Mouse (Mus musculus) midbrain, embryonic 14.5 days (tissue): ENCODE results near the gene Mvd. TPM values are rescaled to one million over a fixed set of nuclear protein-coding genes. Genes with fewer than 3 reads are reported as not detected.
A peak's percentile ranks its signal among the peaks of the same experiment; 100 is the strongest.

Source experiments
- ATAC-seq: fragments of 200-750 bp; cut with Nextera tagmentation; 2 replicates; pipeline ENCODE4 v1.8.0; 2017; ENCODE audit warnings: moderate number of reproducible peaks, moderate library complexity; ENCODE audit not compliant: low FRiP score, low TSS enrichment
- DNase-seq: peaks from one replicate; pipeline ENCODE4 v3.0.0-alpha.2; 2015
- H3K27ac ChIP-seq: fragments of 300-500 bp; sonication (generic); replicated peaks from 2 replicates; pipeline ENCODE4 v1.5.1; 2014; ENCODE audit warnings: mild to moderate bottlenecking, low read depth, low read length, moderate library complexity
- H3K27me3 ChIP-seq: fragments of 300-500 bp; sonication (generic); 2 replicates; pipeline ENCODE4 v1.6.1; 2014; ENCODE audit warnings: low read length, control low read depth, mixed read lengths; ENCODE audit not compliant: control insufficient read depth, insufficient read depth
- H3K36me3 ChIP-seq: fragments of 300-500 bp; sonication (generic); 2 replicates; pipeline ENCODE4 v1.6.1; 2014; ENCODE audit warnings: low read length, control low read depth; ENCODE audit not compliant: control insufficient read depth, insufficient read depth
- H3K4me1 ChIP-seq: fragments of 300-500 bp; sonication (generic); 2 replicates; pipeline ENCODE4 v1.6.1; 2014; ENCODE audit warnings: mild to moderate bottlenecking, antibody characterized with exemption, low read length, control low read depth; ENCODE audit not compliant: control insufficient read depth, insufficient read depth
- H3K4me2 ChIP-seq: fragments of 300-500 bp; sonication (generic); 2 replicates; pipeline ENCODE4 v1.6.1; 2014; ENCODE audit warnings: mild to moderate bottlenecking, low read length, moderate library complexity
- H3K4me3 ChIP-seq: fragments of 300-500 bp; sonication (generic); replicated peaks from 2 replicates; pipeline ENCODE4 v1.5.1; 2014; ENCODE audit warnings: low read depth, low read length
- H3K9ac ChIP-seq: fragments of 300-500 bp; sonication (generic); replicated peaks from 2 replicates; pipeline ENCODE4 v1.6.1; 2014; ENCODE audit warnings: mild to moderate bottlenecking, low read length, moderate library complexity
- H3K9me3 ChIP-seq: fragments of 300-500 bp; sonication (generic); 2 replicates; pipeline ENCODE4 v1.6.1; 2016; ENCODE audit warnings: low read length, control low read depth, mixed read lengths; ENCODE audit not compliant: control insufficient read depth
- WGBS: fragments of 180-500 bp; shearing (Covaris S2); extraction: QIAGEN DNeasy Blood & Tissue Kit; methylation state at CpG from one replicate; pipeline ENCODE4 v1.1.7; 2014; 5-methylcytosine and 5-hydroxymethylcytosine counted together
- microRNA-seq: library from miRNA; unstranded; fragments of <30 nt; microRNA quantifications from one replicate; pipeline ENCODE4, GENCODE M21; 2016
- polyA plus RNA-seq: library from polyadenylated mRNA; unstranded; fragments of >200 nt; fragmentation: Nextera tagmentation; extraction: Ambion mirVana; gene quantifications from 2 replicates; pipeline ENCODE4 v1.2.1, GENCODE M21; 2014

Mvd gene
- polyA plus RNA-seq, 1 experiment from 2014 or later = 47.1 TPM

DNA sequence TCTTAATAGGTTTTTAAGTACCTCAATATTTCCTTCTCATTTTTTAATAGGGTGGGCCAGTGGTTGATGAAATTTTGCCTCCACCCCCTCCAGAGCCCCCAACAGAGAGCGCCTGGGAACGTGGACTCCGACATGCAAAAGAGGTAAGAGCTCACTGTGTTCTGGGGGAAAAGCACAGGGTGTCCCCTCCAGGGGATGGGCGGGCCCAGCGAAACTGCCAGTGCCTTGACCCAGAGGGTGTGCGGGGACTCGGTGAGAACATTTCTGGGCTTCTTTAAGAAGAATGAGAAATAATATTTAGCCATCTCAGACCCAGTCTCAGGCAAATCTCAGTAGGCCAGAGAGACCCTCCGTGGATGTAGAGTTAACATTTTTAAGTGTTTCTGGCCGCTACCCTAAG lies 45.0 kb downstream of the Mvd start:
- Histone ChIP-seq H3K9ac (no peak overlapping the region), H3K36me3 (peaks cover 94% of the 10 kb centered on the region), H3K4me2 (no peak overlapping the region), H3K9me3 (no peaks in the 10 kb centered on the region), H3K27ac (no peak overlapping the region), H3K27me3 (no peaks in the 10 kb centered on the region), H3K4me3 (no peak overlapping the region), H3K4me1 (no peaks in the 10 kb centered on the region)
- no peak for ATAC-seq
- 96% methylated on average over 9 of the region's 9 CpGs for WGBS
- DNase-seq = no peak

DNA sequence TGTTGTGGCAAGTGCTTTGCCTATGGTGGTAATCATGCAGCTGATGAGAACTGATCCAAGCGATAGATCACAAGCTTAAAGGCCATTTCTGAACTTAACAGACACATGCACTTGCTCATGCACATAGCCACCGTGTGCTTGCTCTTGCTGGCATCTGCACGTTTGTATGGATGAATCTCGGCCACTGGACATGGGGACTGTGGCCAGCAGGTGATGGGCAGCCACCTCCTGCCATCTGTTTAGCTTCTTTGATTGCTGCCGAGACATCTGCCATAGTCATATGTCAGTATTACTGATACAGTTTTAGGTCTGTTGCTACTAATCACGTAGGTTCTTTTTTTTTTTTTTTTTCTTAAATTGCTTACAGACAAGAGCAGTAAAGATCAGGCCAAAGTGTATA lies 47.9 kb downstream of the Mvd start:
- Histone ChIP-seq H3K9me3 (no peaks in the 10 kb centered on the region), H3K4me1 (no peaks in the 10 kb centered on the region), H3K4me3 (no peak overlapping the region), H3K27ac (no peak overlapping the region), H3K27me3 (no peaks in the 10 kb centered on the region), H3K4me2 (no peak overlapping the region), H3K9ac (no peak overlapping the region), H3K36me3 (peaks cover 89% of the 10 kb centered on the region)
- WGBS = 92% methylated on average over 6 of the region's 6 CpGs
- DNase-seq = no peak
- no peak for ATAC-seq

DNA sequence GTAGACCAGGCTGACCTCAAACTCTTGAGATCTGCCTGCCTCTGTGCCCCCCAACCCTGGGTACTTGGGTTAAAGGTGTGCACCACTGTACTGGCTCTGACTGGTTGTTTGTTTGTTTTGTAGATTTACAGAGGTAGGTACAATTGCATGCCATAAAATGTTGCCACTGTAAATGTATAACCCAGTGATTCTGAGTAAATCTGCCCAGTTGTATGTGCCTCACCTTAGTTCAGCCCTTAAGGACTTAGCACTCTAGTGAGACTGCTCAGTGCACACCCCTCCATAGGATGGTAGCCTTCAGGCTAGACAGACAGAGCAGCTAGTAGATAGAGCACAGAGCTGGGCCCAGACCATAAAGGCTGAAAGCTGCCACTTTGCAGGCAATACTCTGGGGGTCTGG lies 49.5 kb downstream of the Mvd start:
- ATAC-seq (no peak), DNase-seq (no peak)
- no peak overlapping the region for H3K27ac ChIP-seq
- H3K9me3 ChIP-seq = no peaks in the 10 kb centered on the region
- no peaks in the 10 kb centered on the region for H3K4me1 ChIP-seq
- H3K4me2 ChIP-seq = no peak overlapping the region
- peaks cover 88% of the 10 kb centered on the region for H3K36me3 ChIP-seq
- H3K27me3 ChIP-seq = no peaks in the 10 kb centered on the region
- no peak overlapping the region for H3K9ac ChIP-seq
- no peak overlapping the region for H3K4me3 ChIP-seq

DNA sequence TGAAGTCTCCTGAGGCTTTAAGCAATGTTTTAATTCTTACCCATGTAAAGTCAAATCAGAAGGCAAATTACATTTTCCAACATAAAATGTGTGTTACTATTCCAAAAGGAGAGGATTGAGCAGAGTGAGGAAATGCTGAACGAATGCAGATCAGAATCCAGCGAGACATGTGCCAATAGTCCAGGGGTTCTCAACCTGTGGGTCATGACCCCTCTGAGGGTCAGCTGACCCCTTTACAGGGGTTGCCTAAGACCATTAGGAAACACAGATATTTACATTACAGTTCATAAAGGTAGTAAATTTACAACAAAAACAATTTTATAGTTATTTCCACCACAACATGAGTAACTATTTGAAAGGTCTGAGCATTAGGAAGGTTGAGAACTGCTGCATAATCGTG lies 52.5 kb downstream of the Mvd start:
- Histone ChIP-seq H3K9me3 (no peaks in the 10 kb centered on the region), H3K4me1 (no peaks in the 10 kb centered on the region), H3K4me3 (no peak overlapping the region), H3K27ac (no peak overlapping the region), H3K36me3 (peaks cover 93% of the 10 kb centered on the region), H3K27me3 (no peaks in the 10 kb centered on the region), H3K9ac (no peak overlapping the region), H3K4me2 (no peak overlapping the region)
- DNase-seq (no peak), ATAC-seq (no peak)
- 88% methylated on average over 3 of the region's 3 CpGs for WGBS

DNA sequence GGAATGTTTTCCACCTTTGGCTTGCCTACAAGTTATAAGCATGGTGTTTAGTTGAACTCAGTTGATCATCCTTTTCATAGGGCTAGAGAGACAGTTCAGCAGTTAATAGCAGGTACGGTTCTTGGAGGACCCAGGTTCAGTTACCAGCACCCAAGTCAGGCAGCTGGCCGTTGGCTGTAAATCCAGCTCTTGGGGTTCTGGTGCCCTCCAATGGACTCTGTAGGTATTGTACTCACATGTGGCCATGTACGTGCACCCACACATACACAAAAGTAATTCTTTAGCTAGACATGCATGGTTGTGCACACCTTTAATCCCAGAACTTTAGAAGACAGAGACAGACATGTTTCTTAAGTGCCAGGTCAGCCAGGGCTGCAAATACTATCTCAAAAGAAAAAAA lies 53.9 kb downstream of the Mvd start:
- H3K27ac ChIP-seq = no peak overlapping the region
- DNase-seq = peak; percentile 5

More for the DNA sequence above, 53.9 kb downstream of the Mvd start:
- H3K36me3 ChIP-seq = peaks cover 93% of the 10 kb centered on the region
- H3K4me2 ChIP-seq = no peak overlapping the region
- no peaks in the 10 kb centered on the region for H3K4me1 ChIP-seq
- no peaks in the 10 kb centered on the region for H3K27me3 ChIP-seq
- H3K9ac ChIP-seq = no peak overlapping the region
- no peaks in the 10 kb centered on the region for H3K9me3 ChIP-seq
- 90% methylated on average over 3 of the region's 3 CpGs for WGBS
- H3K4me3 ChIP-seq = no peak overlapping the region
- ATAC-seq = no peak

Small RNA genes lying within 50 kb of the gene (microRNA-seq; reads per million reads assigned to microRNA genes)
- not detected for gene Gm24366

Other genes with a start within 250 kb of the Mvd start
- gene Zfpm1, start 161.3 kb downstream of the Mvd start, polyA plus RNA-seq = 2.3 TPM in 2 replicates
- not detected in 2 replicates for gene Trhr2, start 82.7 kb downstream of the Mvd start, polyA plus RNA-seq
- gene Zc3h18, start 66.8 kb downstream of the Mvd start, polyA plus RNA-seq = 22.4 and 27.9 TPM in 2 replicates
- gene Il17c, start 21.4 kb downstream of the Mvd start, polyA plus RNA-seq = not detected in 2 replicates
- 20.2 and 36.2 TPM in 2 replicates for gene Cyba, start 10.5 kb downstream of the Mvd start, polyA plus RNA-seq
- gene Snai3, start 17.3 kb upstream of the Mvd start, polyA plus RNA-seq = not detected in 2 replicates
- gene Rnf166, start 32.6 kb upstream of the Mvd start, polyA plus RNA-seq = 33.7 and 34.4 TPM in 2 replicates
- 80.6 and 93.1 TPM in 2 replicates for gene Ctu2, start 32.7 kb upstream of the Mvd start, polyA plus RNA-seq
- gene Piezo1, start 107.9 kb upstream of the Mvd start, polyA plus RNA-seq = 1.0 and 4.6 TPM in 2 replicates
- gene Cdt1, start 124.6 kb upstream of the Mvd start, polyA plus RNA-seq = 5.9 and 7.6 TPM in 2 replicates
- gene Aprt, start 133.5 kb upstream of the Mvd start, polyA plus RNA-seq = 146 and 161 TPM in 2 replicates
- gene Galns, start 168.0 kb upstream of the Mvd start, polyA plus RNA-seq = 5.5 and 6.3 TPM in 2 replicates
- gene Trappc2l, start 168.2 kb upstream of the Mvd start, polyA plus RNA-seq = 107 and 158 TPM in 2 replicates
- not detected in 2 replicates for gene Pabpn1l, start 179.3 kb upstream of the Mvd start, polyA plus RNA-seq